Mouse (Mus musculus) brain, adult 2 months (tissue): Measurements from ENCODE around the gene Pef1.

Source experiments
- DNase-seq: peaks from one replicate; pipeline ENCODE4 v3.0.0; 2011; ENCODE audit warnings: low read depth, low spot score

Gene Pef1

DNA sequence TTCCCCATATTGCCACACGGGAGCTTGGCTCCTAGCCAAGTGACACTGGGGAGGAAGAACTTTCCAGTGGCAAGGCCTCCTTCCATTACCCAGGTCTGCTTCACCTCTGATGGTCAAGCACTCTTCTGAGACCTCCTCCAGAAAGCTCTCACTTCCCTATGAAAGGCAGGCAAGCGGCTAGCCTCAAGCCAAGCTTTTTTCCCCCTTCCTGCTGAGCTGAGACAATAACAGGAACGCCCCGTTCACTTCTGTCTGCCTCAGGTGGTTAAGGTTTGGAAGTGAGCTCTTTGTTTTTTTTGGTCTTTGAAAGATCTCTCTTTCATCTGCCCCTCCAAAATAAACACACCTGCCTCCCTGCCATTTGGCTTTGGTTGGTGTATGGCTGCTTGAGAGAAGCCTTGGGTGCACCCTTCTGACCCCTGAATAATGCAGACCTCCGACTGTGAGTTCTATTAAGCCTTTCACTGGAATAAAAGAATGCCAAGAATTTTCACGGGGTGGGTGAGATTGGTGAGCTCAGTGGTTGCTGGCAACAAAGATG, at the start of gene Pef1:
Pef1 (plus strand) TSS at position 448 of the 541 bp plus-strand sequence.
- no peak for DNase-seq

DNA sequence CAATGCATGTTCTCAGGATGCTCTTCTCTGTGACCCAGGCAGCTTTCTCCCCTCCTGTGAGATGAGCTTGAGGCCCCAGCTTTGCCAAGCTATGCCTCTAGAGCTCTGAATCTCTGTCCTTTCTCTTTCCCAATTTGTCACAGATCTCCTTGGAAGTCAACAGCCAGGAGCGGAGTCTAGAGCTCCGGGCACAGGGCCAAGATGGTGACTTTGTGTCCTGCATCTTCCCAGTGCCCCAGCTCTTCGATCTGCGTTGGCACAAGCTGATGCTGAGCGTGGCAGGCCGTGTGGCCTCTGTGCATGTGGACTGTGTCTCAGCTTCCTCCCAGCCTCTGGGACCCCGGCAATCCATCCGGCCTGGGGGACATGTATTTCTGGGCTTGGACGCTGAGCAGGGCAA, 49.2 kb upstream of the Pef1 start:
- peak; percentile 59 for DNase-seq

DNA sequence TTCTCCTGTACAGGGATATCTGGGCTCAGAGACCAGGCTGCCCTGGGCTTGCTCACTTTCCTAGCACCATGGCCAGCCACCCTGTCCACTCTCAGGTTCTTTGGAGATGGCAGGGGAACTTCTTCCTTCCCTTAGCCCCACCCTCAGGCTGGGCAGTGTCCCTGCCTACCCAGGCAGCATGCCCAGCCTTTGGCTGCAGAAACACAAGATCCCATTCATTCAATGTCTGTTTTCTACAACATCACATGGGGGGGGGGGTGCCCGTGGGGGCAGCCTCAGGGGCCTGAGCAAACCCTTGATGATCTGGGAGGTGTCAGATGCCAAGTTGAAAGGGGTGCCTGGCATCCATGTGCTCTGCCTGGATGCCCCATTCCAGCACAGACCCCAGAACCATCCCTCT, 47.6 kb upstream of the Pef1 start:
- DNase-seq: peak; percentile 75

DNA sequence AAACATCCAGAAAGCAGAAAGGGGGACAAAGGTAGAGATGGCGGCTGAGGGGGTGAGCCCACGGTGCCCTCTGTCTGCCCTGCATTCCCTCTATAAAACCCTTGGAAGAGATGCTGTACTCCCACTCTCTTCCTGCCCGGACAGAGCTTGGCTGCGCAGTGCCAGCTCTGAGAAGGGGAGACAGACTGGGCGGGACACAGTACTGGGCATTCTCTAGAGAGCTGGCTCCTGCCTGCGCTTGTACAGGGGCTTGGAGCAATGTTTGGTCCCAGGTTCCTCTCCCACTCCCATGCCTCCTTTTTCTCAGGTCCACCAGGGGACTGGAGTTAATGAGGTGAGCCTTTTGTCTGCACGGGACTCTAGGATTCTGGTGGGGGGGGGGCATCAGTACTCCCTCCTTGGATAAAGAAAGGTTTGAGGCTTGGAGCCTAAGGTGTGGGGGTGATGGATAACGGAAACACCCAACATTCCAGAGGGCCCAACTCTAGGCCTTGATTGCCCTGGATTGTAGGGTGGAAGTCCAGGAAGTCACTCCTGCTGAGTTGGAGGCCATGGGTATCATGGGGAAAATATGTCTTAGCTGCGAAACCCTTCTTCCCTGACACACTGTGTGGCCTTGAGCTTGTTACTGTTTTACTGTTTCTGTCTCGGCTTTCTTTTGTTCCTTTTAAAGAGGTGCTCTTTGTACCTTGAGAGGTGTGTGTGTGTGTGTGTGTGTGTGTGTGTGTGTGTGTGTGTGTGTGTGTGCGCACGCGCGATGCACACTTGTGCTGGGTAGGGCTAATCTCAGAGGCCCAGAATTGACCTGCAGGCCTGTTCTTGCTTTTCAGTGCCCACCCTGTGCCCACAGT, 47.0 kb upstream of the Pef1 start:
- no peak for DNase-seq

DNA sequence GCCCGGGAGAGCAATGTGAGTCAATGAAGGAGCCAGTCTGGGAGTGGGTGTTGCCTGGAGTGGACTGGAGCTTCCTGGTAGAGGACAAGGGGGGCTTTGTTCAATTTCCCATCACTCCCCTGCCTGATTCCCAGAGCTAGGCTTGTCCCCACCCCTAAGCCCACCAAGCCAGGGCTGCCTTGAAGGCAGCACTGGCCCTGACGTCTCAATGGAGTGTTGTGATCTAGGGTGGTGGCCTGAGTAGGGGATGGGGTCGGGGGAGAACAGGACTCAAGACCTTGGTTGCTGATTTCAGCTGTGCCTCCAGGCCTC, 46.4 kb upstream of the Pef1 start:
- DNase-seq: no peak

DNA sequence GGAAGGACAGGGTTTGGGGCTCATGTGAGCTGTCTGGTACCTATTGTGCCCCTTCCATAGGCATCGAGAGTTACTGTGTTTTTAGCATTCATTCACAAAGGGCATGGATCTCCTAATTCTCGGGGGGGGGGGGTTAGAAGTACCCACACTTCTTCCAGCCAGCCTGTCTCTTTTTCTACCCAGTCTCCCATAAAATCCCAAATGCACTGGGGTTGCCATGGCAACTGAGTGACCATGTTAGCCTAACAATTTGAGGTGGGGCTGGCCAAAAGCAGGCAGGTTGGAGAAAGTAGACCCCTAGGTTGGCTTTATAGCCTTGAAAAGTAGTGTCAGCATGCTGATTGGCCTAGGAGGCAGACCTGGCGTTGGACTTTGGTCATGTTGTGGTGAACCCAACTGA, 45.9 kb upstream of the Pef1 start:
- no peak for DNase-seq

GRCm38 (mm10) chr4:130060937-130061336, 41.4 kb upstream of the Pef1 start:
- DNase-seq: peak; percentile 46

DNA sequence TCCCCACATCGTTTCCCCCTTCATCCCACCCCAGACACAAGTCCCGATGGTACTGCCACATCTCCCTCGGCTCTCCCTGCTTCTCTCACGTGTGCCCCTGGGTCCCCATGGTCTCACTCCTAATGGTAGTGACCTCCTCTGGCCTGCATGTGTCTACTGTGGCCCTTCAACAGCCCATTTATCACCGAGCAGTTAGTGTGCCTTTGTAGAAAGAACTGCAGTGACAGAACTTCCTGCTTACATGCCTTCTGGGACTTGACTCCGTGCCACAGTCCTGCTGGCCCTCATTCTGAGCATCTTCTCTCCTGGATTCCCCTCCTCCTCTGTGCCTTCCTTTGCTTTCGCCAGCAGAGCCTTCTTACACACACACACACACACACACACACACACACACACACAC, 39.2 kb upstream of the Pef1 start:
- DNase-seq: peak; percentile 35

GRCm38 (mm10) chr4:130066816-130067215, 35.5 kb upstream of the Pef1 start:
- DNase-seq: peak; percentile 43

DNA sequence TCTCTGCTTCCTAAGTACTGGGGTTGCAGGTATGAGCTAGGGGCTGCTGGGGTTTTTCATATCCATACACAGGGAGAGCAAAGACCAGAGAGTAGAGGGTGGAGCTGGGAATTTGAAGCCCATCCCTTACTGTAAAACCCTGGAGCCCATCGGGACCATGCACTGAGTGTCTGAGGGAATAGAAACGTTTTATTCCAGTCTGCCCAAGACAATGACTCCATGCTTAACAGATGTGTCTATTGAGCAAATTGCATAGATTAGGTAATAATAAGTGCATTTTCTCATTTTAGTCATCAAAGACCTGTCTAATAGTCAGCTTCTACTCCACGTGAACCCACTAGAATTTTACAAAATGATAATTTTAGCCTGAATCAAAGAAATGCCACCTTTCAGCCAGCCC, 31.8 kb upstream of the Pef1 start:
- DNase-seq: no peak

- DNase-seq: no peak
Measured at GRCm38 (mm10) chr4:130071758-130072157, 30.6 kb upstream of the Pef1 start.

DNA sequence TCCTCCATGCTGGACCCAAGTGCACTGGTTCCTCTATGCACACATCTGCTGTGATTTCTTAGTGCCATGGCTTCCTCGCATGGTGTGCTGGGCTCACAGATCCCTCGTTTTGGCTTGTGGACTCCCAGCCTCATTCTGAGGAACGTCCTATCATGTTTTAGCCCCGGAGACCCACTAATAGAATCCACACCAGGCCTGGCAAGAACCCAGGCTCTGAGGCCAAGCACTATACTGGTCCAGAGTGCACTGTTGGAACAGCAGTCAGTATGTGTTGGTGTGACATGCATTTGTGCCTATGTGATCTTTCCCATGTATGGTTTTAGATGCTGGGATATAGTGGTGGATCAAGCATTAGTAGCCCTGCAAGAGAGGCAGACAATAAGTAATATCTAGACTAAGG, 29.0 kb upstream of the Pef1 start:
- DNase-seq: no peak

GRCm38 (mm10) chr4:130074761-130075515, 27.4 kb upstream of the Pef1 start:
- DNase-seq: peak; percentile 69

DNA sequence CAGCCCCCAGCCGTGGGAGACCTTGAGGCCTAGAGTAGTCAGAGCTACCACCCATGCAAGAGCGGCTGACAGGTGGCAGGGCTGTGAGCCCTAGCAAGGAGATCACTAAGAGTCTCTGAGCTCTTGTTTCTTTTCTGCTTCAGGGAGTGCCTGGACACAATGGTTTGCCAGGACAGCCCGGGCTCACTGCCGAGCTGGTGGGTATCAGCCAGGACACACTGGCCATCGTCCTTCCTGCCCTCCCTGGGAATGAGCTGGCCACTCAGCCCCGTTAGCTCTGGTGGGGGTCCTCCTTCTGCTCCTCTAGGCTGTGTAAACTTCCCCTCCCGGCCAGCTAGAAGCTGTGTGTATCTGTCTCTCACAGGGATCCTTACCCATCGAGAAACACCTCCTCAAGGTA, 25.5 kb upstream of the Pef1 start:
- peak; percentile 59 for DNase-seq

- peak; percentile 94 for DNase-seq
Measured at GRCm38 (mm10) chr4:130078816-130079485, 23.4 kb upstream of the Pef1 start.

GRCm38 (mm10) chr4:130079521-130079920, 22.8 kb upstream of the Pef1 start:
- DNase-seq: no peak

- peak; percentile 78 for DNase-seq
Measured at GRCm38 (mm10) chr4:130081345-130082190, 20.8 kb upstream of the Pef1 start.

DNA sequence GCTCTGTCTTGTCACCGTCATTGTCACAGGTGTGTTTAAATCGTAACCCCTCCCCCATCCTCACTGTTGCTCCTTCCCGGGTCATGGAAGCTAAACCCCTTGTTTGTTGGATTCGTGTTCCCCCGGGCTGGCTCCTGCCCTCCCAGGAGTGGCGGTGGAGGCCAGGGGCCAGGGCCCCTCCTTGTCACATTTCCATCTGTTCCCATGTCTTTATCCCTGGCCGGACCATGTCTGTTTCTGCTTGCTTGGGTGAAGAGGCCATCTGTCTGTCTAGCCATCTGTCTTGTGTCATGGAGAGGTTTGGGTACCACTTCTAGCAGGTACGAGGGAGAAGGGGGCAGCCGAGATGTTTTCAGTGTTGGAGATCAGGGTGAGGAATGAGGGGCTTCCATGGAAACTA, 20.1 kb upstream of the Pef1 start:
- peak; percentile 56 for DNase-seq

GRCm38 (mm10) chr4:130084331-130084945, 17.9 kb upstream of the Pef1 start:
- peak; percentile 71 for DNase-seq

DNA sequence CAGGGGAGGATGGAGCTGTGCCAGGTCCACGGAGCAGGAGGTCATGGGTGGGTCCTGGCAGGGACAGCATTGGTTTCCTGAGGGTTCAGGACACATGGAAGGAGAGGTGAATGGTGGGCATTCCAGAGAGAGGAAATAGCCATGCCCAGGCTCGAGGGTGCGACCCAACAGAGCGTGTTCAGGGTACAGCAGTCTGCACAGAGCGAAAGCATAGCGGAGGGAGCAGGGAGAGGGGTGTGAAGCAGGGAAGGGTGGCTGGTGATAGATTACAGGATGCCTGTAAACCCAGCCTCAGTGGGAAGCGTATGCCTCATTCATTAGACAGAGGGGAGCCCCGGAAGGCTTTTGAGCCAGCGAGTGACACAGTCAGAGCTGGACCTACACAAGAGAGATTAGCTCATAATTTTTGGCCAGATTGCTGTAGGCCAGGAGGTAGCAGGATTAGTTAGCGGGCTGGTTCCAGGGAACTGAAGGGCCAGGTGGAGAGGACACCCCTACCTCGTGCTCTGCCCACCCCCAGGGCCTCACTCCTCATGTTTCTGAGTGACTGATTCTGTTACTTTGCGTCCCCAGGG, 17.0 kb upstream of the Pef1 start:
- DNase-seq: peak; percentile 54
